ENCODE assay signal across 8 mouse cellular contexts in genomic region chr8:11006276-11006630, GRCm38 (mm10). TPM values are rescaled to one million over a fixed set of nuclear protein-coding genes. Genes with fewer than 3 reads are reported as not detected.
A peak's percentile ranks its signal among the peaks of the same experiment; 100 is the strongest.
DNase-seq lines count a peak whose midpoint lies in the region; ATAC-seq lines count a peak whose summit lies in the region.

No protein-coding gene starts in this region.

- peak overlapping the region; percentile 96 for H3K4me2 ChIP-seq in kidney, embryonic 14.5 days (replicated peaks; ENCODE audit: low read depth, low read length)
- H3K4me2 ChIP-seq in heart, embryonic 16.5 days (ENCODE audit: low read depth, low read length), result peak overlapping the region; percentile 89

- 82% methylated on average over 9 of the region's 9 CpGs for WGBS in kidney, embryonic 14.5 days
- 85% methylated on average over 9 of the region's 9 CpGs for WGBS in heart, embryonic 16.5 days
- 93% methylated on average over 9 of the region's 9 CpGs for WGBS in midbrain, embryonic 10.5 days

- peaks cover 9% of the 10 kb centered on the region; the same call in 1 of the 2 replicates for H3K36me3 ChIP-seq in kidney, embryonic 14.5 days (ENCODE audit: control insufficient read depth, insufficient read depth, low read length)
- H3K36me3 ChIP-seq in heart, embryonic 16.5 days (ENCODE audit: control insufficient read depth, insufficient read depth), result no peaks in the 10 kb centered on the region
- H3K36me3 ChIP-seq in midbrain, embryonic 10.5 days, result peaks cover 36% of the 10 kb centered on the region

- H3K9me3 ChIP-seq in kidney, embryonic 14.5 days (ENCODE audit: control insufficient read depth, low read length), result no peaks in the 10 kb centered on the region
- no peaks in the 10 kb centered on the region for H3K9me3 ChIP-seq in heart, embryonic 16.5 days (replicated peaks; ENCODE audit: control insufficient read depth, low read length)
- H3K9me3 ChIP-seq in midbrain, embryonic 10.5 days (replicated peaks), result no peaks in the 10 kb centered on the region

- H3K4me1 ChIP-seq in kidney, embryonic 14.5 days (ENCODE audit: control insufficient read depth, insufficient read depth, low read length), result peaks cover 65% of the 10 kb centered on the region
- peaks cover 51% of the 10 kb centered on the region for H3K4me1 ChIP-seq in heart, embryonic 16.5 days (ENCODE audit: control insufficient read depth, insufficient read depth, low read length)
- H3K4me1 ChIP-seq in midbrain, embryonic 10.5 days, result peaks cover 94% of the 10 kb centered on the region

- no peak for ATAC-seq in kidney, embryonic 14.5 days (ENCODE audit: low FRiP score, low TSS enrichment)
- ATAC-seq in heart, embryonic 16.5 days (replicated peaks; ENCODE audit: extremely low read depth, insufficient read depth, low FRiP score), result no peak

- no peak overlapping the region for H3K27ac ChIP-seq in kidney, embryonic 14.5 days (ENCODE audit: low read depth, low read length)
- H3K27ac ChIP-seq in heart, embryonic 16.5 days (ENCODE audit: low read length), result no peak overlapping the region
- peak overlapping the region; percentile 99 for H3K27ac ChIP-seq in midbrain, embryonic 10.5 days (replicated peaks)

- no peaks in the 10 kb centered on the region for H3K27me3 ChIP-seq in kidney, embryonic 14.5 days (ENCODE audit: control insufficient read depth, insufficient read depth, low read length)
- H3K27me3 ChIP-seq in heart, embryonic 16.5 days (ENCODE audit: control insufficient read depth, insufficient read depth, low read length), result no peaks in the 10 kb centered on the region
- H3K27me3 ChIP-seq in midbrain, embryonic 10.5 days (ENCODE audit: low read depth, poor library complexity, severe bottlenecking), result 0 out of 2 replicates have a peak, but pooled peaks cover 13% of the 10 kb centered on the region

- H3K4me3 ChIP-seq in kidney, embryonic 14.5 days (ENCODE audit: low read length), result peak overlapping the region; percentile 63
- peak overlapping the region; percentile 80 for H3K4me3 ChIP-seq in heart, embryonic 16.5 days (ENCODE audit: low read length)
- H3K4me3 ChIP-seq in midbrain, embryonic 10.5 days, result peak overlapping the region; percentile 94

- peak overlapping the region; percentile 78 for H3K9ac ChIP-seq in kidney, embryonic 14.5 days (ENCODE audit: low read depth, low read length)
- peak overlapping the region; percentile 89 for H3K9ac ChIP-seq in heart, embryonic 16.5 days (ENCODE audit: low read length)

- no peak for DNase-seq in kidney, postnatal 14 days
- peak; percentile 75 for DNase-seq in cerebellum, adult 9-11 months
- DNase-seq in midbrain, embryonic 10.5 days (ENCODE audit: low spot score), result no peak
- DNase-seq in embryo, embryonic 10 days (ENCODE audit: low spot score), result no peak
- DNase-seq in left cerebral cortex, adult 11 months (ENCODE audit: low spot score), result no peak
- DNase-seq in MN1 (ENCODE audit: low spot score), result no peak

RNA-seq across cellular contexts. Expression of gene Irs2, which starts 2.0 kb away (rescaled TPM):
- polyA plus RNA-seq in kidney, embryonic 14.5 days (2014; fragmentation: Nextera tagmentation; extraction: Ambion mirVana), result 6.6 and 7.3 TPM in 2 replicates
- polyA plus RNA-seq in heart, embryonic 16.5 days (2015; fragmentation: Nextera tagmentation; extraction: Ambion mirVana), result 2.3 and 2.9 TPM in 2 replicates
- polyA plus RNA-seq in midbrain, embryonic 10.5 days (2016; fragmentation: Nextera tagmentation; extraction: Ambion mirVana), result 5.6 and 5.9 TPM in 2 replicates
